Mouse (Mus musculus): Measurements from ENCODE around the gene AB124611. TPM values are rescaled to one million over a fixed set of nuclear protein-coding genes. Genes with fewer than 3 reads are reported as not detected.
"Not testable (repeated sequence)": the region's sequence is repeated elsewhere in the genome, so short reads cannot be mapped to it uniquely, and the experiment has no call there.

The AB124611 gene
- polyA plus RNA-seq, 1 experiment from 2014 or later: 1.6 TPM

DNA sequence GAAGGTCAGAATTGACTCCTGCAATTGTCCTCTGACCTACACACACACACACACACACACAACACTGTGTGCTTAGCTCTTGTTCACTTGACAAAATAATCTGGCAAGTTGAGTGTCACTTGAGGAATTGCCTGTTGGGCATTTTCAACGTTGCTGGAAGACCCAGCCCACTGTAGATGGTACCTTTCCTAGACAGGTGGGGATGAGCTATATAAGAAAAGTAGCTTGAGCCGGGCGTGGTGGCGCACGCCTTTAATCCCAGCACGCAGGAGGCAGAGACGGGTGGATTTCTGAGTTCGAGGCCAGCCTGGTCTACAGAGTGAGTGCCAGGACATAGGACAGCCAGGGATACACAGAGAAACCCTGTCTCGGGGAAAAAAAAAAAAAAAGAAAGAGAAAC, 14.9 kb upstream of the AB124611 start:
- peaks cover 13% of the 10 kb centered on the region for H3K36me3 ChIP-seq (ENCODE audit: control insufficient read depth, insufficient read depth, low read length)
- no peak for ATAC-seq
- H3K4me1 ChIP-seq (ENCODE audit: control insufficient read depth, insufficient read depth, low read depth, low read length): peaks cover 14% of the 10 kb centered on the region
- peak overlapping the region; percentile 88 for H3K9ac ChIP-seq (ENCODE audit: low read depth, low read length)
- H3K27me3 ChIP-seq (replicated peaks; ENCODE audit: control insufficient read depth, insufficient read depth, low read length): no peaks in the 10 kb centered on the region
- no peaks in the 10 kb centered on the region for H3K9me3 ChIP-seq (ENCODE audit: control insufficient read depth, low read length)
- 82% methylated on average over 9 of the region's 9 CpGs for WGBS
- peak overlapping the region; percentile 95 for H3K27ac ChIP-seq (ENCODE audit: low read depth, low read length)
- peak overlapping the region; percentile 73 for H3K4me2 ChIP-seq (ENCODE audit: low read length)
- H3K4me3 ChIP-seq (ENCODE audit: low read length): peak overlapping the region; percentile 73

DNA sequence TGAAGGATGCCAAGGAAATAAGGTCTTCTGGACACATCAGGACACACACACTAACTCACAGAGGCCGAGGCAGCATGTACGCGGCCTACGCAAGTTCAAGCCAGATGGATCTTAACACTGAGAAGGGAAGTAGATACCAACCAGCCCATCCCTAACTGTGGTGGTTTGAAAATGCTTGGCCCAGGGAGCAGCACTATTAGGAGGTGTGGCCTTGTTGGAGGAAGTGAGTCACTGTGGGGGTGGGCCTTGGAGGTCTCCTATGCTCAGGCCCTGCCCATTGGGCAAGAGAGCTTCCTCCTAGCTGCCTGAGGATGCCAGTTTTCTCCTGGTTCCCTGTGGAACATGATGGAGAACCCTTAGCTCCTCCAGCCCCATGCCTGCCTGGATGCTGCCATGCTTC, 12.5 kb upstream of the AB124611 start:
- ATAC-seq: no peak
- Histone ChIP-seq H3K4me3 (ENCODE audit: low read length) (no peak overlapping the region), H3K4me2 (ENCODE audit: low read length) (no peak overlapping the region), H3K4me1 (ENCODE audit: control insufficient read depth, insufficient read depth, low read depth, low read length) (peaks cover 14% of the 10 kb centered on the region), H3K27me3 (replicated peaks; ENCODE audit: control insufficient read depth, insufficient read depth, low read length) (no peaks in the 10 kb centered on the region), H3K9me3 (ENCODE audit: control insufficient read depth, low read length) (no peaks in the 10 kb centered on the region), H3K36me3 (ENCODE audit: control insufficient read depth, insufficient read depth, low read length) (peaks cover under 1% of the 10 kb centered on the region; the same call in 1 of the 2 replicates), H3K9ac (ENCODE audit: low read depth, low read length) (no peak overlapping the region), H3K27ac (ENCODE audit: low read depth, low read length) (no peak overlapping the region)
- whole genome bisulfite sequencing: 99% methylated on average over 4 of the region's 4 CpGs

DNA sequence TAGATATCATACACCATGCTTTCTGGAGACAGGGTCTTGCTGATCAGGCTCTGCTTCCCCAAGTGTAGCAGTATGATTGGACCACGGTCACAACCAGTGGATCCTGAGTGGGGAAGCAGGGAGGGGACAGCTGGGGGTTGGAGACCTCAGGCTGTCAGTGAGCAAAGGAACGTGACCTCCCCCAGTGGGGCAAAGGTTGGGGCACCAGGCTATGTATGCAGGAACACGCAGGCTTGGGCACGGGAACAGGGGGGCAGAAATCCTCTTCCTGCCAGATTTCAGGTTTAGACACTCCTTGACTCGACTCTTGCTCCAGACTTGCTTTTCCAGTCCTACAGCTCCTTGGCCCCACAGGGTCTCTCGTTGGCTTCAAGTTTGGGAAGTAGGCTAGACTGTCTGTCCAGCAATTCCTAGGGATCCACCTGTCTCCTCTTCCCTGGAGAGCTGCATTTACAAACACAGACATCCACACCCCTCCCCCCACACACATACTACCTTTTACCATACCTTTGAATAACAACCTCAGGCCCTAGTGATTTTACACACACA, 8.0 kb upstream of the AB124611 start:
- Histone ChIP-seq H3K4me3 (ENCODE audit: low read length) (no peak overlapping the region), H3K27me3 (replicated peaks; ENCODE audit: control insufficient read depth, insufficient read depth, low read length) (no peaks in the 10 kb centered on the region), H3K4me2 (ENCODE audit: low read length) (no peak overlapping the region), H3K36me3 (ENCODE audit: control insufficient read depth, insufficient read depth, low read length) (no peaks in the 10 kb centered on the region), H3K9me3 (ENCODE audit: control insufficient read depth, low read length) (no peaks in the 10 kb centered on the region), H3K27ac (ENCODE audit: low read depth, low read length) (no peak overlapping the region), H3K4me1 (ENCODE audit: control insufficient read depth, insufficient read depth, low read depth, low read length) (no peaks in the 10 kb centered on the region), H3K9ac (ENCODE audit: low read depth, low read length) (no peak overlapping the region)
- no peak for ATAC-seq
- WGBS: 91% methylated on average over 6 of the region's 6 CpGs

DNA sequence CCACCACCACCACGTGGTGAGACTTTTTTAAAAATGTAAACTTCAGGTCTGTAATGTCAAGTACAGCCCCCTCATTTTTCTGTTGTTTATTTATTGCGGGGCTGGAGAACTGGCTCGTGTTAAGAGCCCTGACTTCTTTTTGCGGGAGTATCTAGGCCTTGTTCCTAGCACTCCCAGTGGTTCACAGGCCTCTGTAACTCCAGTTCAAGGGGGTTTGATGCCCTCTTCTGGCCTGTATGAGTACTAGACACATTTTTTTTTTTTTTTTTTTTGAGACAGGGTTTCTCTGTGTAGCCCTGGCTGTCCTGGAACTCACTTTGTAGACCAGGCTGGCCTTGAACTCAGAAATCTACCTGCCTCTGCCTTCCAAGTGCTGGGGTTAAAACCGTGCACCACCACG, 7.3 kb upstream of the AB124611 start:
- 82% methylated on average over 6 of the region's 6 CpGs for WGBS
- H3K36me3 ChIP-seq (ENCODE audit: control insufficient read depth, insufficient read depth, low read length); H3K4me1 ChIP-seq (ENCODE audit: control insufficient read depth, insufficient read depth, low read depth, low read length); H3K9ac ChIP-seq (ENCODE audit: low read depth, low read length); H3K27ac ChIP-seq (ENCODE audit: low read depth, low read length); H3K27me3 ChIP-seq (replicated peaks; ENCODE audit: control insufficient read depth, insufficient read depth, low read length); H3K4me3 ChIP-seq (ENCODE audit: low read length); ATAC-seq; H3K4me2 ChIP-seq (ENCODE audit: low read length); H3K9me3 ChIP-seq (ENCODE audit: control insufficient read depth, low read length): not testable (repeated sequence)

DNA sequence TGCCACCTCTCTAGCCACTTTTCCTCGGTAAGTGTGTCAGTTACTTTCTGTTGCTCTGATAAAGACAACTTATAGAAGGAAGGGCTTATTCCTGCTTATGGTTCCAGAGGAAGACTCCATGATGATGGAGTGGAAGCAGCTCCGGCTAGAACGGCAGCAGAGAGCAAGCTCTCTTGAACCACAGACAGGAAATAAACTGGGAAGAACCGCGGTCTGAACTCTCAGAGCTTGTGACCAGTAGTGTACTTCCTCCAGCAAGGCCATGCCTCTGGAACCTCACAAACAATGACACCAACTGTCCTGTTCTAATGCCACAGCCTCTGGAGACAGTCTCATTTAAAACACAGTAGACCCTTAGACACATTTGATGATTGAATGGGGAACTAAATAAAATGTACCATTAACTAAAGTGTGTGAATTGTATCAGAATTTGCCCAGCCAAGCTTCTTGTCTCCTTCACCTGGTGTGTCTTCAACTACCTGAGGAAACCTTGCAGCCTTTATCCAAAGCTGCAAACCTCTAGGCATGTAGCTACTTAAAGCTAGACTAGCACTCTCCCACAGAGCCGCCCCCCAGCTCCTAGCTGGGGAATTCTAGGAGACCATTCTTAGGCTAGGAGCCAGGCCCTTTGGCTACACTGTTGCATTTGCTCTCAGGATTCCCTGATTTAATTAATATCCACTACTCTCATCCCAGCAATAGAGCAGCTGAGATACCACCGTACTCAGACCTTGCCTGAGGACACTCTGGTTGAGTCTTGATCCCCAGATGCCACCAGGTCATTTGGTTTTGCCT, 637 bp upstream of the AB124611 start:
- H3K4me3 ChIP-seq (ENCODE audit: low read length): no peak overlapping the region
- no peaks in the 10 kb centered on the region for H3K36me3 ChIP-seq (ENCODE audit: control insufficient read depth, insufficient read depth, low read length)
- H3K4me1 ChIP-seq (ENCODE audit: control insufficient read depth, insufficient read depth, low read depth, low read length): no peaks in the 10 kb centered on the region
- no peak for ATAC-seq
- H3K27ac ChIP-seq (ENCODE audit: low read depth, low read length): no peak overlapping the region
- H3K27me3 ChIP-seq (replicated peaks; ENCODE audit: control insufficient read depth, insufficient read depth, low read length): no peaks in the 10 kb centered on the region
- no peaks in the 10 kb centered on the region for H3K9me3 ChIP-seq (ENCODE audit: control insufficient read depth, low read length)
- H3K9ac ChIP-seq (ENCODE audit: low read depth, low read length): no peak overlapping the region
- 83% methylated on average over 7 of the region's 7 CpGs for WGBS
- no peak overlapping the region for H3K4me2 ChIP-seq (ENCODE audit: low read length)

DNA sequence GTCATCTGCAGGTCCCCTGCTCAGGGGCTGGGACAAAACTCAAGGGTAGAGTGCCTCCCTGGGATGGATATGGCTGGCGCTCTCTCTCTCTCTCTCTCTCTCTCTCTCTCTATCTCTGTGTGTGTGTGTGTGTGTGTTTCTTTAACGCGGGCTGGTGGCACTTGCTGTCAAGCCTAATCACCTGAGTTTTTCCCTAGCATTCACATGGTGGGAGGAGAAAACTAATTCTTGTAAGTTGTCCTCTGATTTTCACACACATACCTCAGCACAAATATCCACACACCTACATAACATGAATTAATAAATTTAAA, 613 bp downstream of the AB124611 start:
- WGBS: 96% methylated on average over 3 of the region's 3 CpGs
- no peak overlapping the region for H3K4me2 ChIP-seq (ENCODE audit: low read length)
- no peak overlapping the region for H3K9ac ChIP-seq (ENCODE audit: low read depth, low read length)
- no peak overlapping the region for H3K4me3 ChIP-seq (ENCODE audit: low read length)
- no peak overlapping the region for H3K27ac ChIP-seq (ENCODE audit: low read depth, low read length)
- H3K4me1 ChIP-seq (ENCODE audit: control insufficient read depth, insufficient read depth, low read depth, low read length): no peaks in the 10 kb centered on the region
- no peaks in the 10 kb centered on the region for H3K27me3 ChIP-seq (replicated peaks; ENCODE audit: control insufficient read depth, insufficient read depth, low read length)
- ATAC-seq: no peak
- no peaks in the 10 kb centered on the region for H3K36me3 ChIP-seq (ENCODE audit: control insufficient read depth, insufficient read depth, low read length)
- H3K9me3 ChIP-seq (ENCODE audit: control insufficient read depth, low read length): no peaks in the 10 kb centered on the region

DNA sequence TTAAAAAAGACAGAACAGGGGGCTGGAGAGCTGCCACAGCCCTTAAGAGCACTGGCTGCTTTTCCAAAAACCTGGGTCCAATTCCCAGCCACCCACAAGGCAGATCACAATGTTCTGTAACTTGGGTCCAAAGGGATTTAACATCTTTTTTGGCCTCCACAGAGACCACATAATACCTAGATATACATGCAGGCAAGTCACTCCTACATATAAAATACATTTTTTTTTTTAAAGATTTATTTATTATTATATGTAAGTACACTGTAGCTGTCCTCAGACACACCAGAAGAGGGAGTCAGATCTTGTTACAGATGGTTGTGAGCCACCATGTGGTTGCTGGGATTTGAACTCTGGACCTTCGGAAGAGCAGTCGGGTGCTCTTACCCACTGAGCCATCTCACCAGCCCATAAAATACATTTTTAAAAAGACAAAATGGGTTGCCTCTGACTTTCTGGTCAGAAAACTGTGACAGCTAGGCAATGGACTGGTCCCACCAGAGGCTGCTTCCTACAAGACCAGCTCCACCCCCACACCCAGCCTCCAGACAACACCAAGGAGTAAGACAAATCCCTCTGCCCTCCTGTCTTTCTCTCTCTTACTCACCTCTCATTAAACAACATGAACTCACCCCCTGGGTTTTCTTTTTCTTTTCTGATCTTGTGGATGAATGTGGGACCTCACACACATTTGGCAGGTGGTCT, 1.3 kb downstream of the AB124611 start:
- Histone ChIP-seq H3K4me2 (ENCODE audit: low read length) (no peak overlapping the region), H3K9me3 (ENCODE audit: control insufficient read depth, low read length) (no peaks in the 10 kb centered on the region), H3K27ac (ENCODE audit: low read depth, low read length) (no peak overlapping the region), H3K36me3 (ENCODE audit: control insufficient read depth, insufficient read depth, low read length) (no peaks in the 10 kb centered on the region), H3K4me1 (ENCODE audit: control insufficient read depth, insufficient read depth, low read depth, low read length) (no peaks in the 10 kb centered on the region), H3K4me3 (ENCODE audit: low read length) (no peak overlapping the region), H3K9ac (ENCODE audit: low read depth, low read length) (no peak overlapping the region), H3K27me3 (replicated peaks; ENCODE audit: control insufficient read depth, insufficient read depth, low read length) (no peaks in the 10 kb centered on the region)
- 96% methylated on average over 2 of the region's 2 CpGs for WGBS
- no peak for ATAC-seq

DNA sequence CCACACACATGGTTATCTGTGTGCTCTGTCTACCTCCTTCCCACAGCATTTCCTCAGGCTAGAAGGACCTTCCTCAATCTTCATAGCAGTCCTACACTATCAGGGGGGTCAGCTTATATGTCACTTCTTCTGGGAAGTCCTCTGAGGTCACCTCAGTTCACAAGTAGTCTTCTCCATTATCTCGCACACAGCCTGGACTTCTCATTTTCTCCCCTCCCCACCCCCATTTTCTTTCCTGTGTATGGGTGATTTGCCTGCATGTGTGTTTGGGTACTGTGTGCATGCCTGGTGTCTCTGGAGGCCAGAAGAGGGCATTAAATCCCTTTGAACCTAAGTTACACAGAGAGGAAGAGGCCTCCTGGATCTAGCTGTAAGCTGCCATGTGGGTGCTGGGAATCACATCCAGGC, 1.9 kb downstream of the AB124611 start:
- Histone ChIP-seq H3K27ac (ENCODE audit: low read depth, low read length) (no peak overlapping the region), H3K4me1 (ENCODE audit: control insufficient read depth, insufficient read depth, low read depth, low read length) (no peaks in the 10 kb centered on the region), H3K4me3 (ENCODE audit: low read length) (no peak overlapping the region), H3K4me2 (ENCODE audit: low read length) (no peak overlapping the region), H3K9ac (ENCODE audit: low read depth, low read length) (no peak overlapping the region), H3K36me3 (ENCODE audit: control insufficient read depth, insufficient read depth, low read length) (no peaks in the 10 kb centered on the region), H3K27me3 (replicated peaks; ENCODE audit: control insufficient read depth, insufficient read depth, low read length) (no peaks in the 10 kb centered on the region), H3K9me3 (ENCODE audit: control insufficient read depth, low read length) (no peaks in the 10 kb centered on the region)
- WGBS: 81% methylated on average over 1 of the region's 1 CpGs
- ATAC-seq: no peak

DNA sequence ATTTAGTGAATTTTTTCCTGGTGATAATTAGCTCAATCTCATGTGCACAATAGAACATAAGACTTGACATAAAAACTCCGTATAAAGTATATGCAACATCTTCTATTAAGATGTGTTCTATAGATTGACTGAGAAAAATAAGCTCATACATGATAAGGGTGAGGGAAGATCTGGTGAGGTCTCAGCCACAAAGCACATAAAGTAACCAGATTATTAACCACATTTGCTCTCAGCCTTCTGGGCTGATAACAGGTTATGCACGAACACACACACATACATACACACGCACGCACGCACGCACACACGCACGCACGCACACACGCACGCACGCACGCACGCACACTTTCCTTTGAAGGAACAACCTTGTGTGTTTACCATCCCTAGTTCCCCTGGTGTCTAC, 10.5 kb downstream of the AB124611 start:
- H3K27ac ChIP-seq (ENCODE audit: low read depth, low read length): no peak overlapping the region
- no peak overlapping the region for H3K4me3 ChIP-seq (ENCODE audit: low read length)
- WGBS: 96% methylated on average over 14 of the region's 14 CpGs
- H3K9ac ChIP-seq (ENCODE audit: low read depth, low read length): no peak overlapping the region
- H3K9me3 ChIP-seq (ENCODE audit: control insufficient read depth, low read length): no peaks in the 10 kb centered on the region
- no peaks in the 10 kb centered on the region for H3K27me3 ChIP-seq (replicated peaks; ENCODE audit: control insufficient read depth, insufficient read depth, low read length)
- ATAC-seq: no peak
- H3K36me3 ChIP-seq (ENCODE audit: control insufficient read depth, insufficient read depth, low read length): no peaks in the 10 kb centered on the region
- H3K4me2 ChIP-seq (ENCODE audit: low read length): no peak overlapping the region
- H3K4me1 ChIP-seq (ENCODE audit: control insufficient read depth, insufficient read depth, low read depth, low read length): no peaks in the 10 kb centered on the region
